Mouse (Mus musculus) lung, postnatal 0 days (tissue): ENCODE results near the gene 9930021J03Rik. TPM values are rescaled to one million over a fixed set of nuclear protein-coding genes. Genes with fewer than 3 reads are reported as not detected.

Source experiments
- ATAC-seq: fragments of 200-750 bp; cut with Nextera tagmentation; 2 replicates; pipeline ENCODE4 v1.8.0; 2017; ENCODE audit warnings: moderate library complexity
- DNase-seq: peaks from one replicate; pipeline ENCODE4 v3.0.0-alpha.2; 2016; ENCODE audit warnings: low spot score
- H3K27ac ChIP-seq: fragments of 300-500 bp; sonication (generic); 2 replicates; pipeline ENCODE4 v1.5.1; 2014; ENCODE audit warnings: antibody characterized with exemption, mild to moderate bottlenecking, low read length, mixed read lengths
- H3K27me3 ChIP-seq: fragments of 300-500 bp; sonication (generic); replicated peaks from 2 replicates; pipeline ENCODE4 v1.6.1; 2014; ENCODE audit warnings: low read length, mixed read lengths; ENCODE audit not compliant: insufficient read depth
- H3K36me3 ChIP-seq: fragments of 300-500 bp; sonication (generic); 2 replicates; pipeline ENCODE4 v1.6.1; 2014; ENCODE audit warnings: low read length, mixed read lengths; ENCODE audit not compliant: insufficient read depth
- H3K4me1 ChIP-seq: fragments of 300-500 bp; sonication (generic); 2 replicates; pipeline ENCODE4 v1.6.1; 2014; ENCODE audit warnings: antibody characterized with exemption, low read depth, low read length, mixed read lengths; ENCODE audit not compliant: insufficient read depth
- H3K4me2 ChIP-seq: fragments of 300-500 bp; sonication (generic); replicated peaks from 2 replicates; pipeline ENCODE4 v1.6.1; 2014; ENCODE audit warnings: low read depth, mild to moderate bottlenecking, low read length, moderate library complexity, mixed read lengths
- H3K4me3 ChIP-seq: fragments of 300-500 bp; sonication (generic); 2 replicates; pipeline ENCODE4 v1.5.1; 2014; ENCODE audit warnings: low read depth, low read length
- H3K9ac ChIP-seq: fragments of 300-500 bp; sonication (generic); replicated peaks from 2 replicates; pipeline ENCODE4 v1.6.1; 2014; ENCODE audit warnings: low read depth, mild to moderate bottlenecking
- H3K9me3 ChIP-seq: fragments of 300-500 bp; sonication (generic); 2 replicates; pipeline ENCODE4 v1.6.1; 2016; ENCODE audit warnings: low read length, mixed read lengths
- CTCF ChIP-seq: IDR thresholded peaks from 2 replicates; pipeline ENCODE4 v1.5.1; 2016; ENCODE audit warnings: antibody characterized with exemption, mild to moderate bottlenecking
- EP300 ChIP-seq: IDR thresholded peaks from 2 replicates; pipeline ENCODE4 v1.6.1; 2016; ENCODE audit warnings: antibody characterized with exemption, mild to moderate bottlenecking, control low read depth
- WGBS: fragments of 180-500 bp; shearing (Covaris S2); extraction: QIAGEN DNeasy Blood & Tissue Kit; methylation state at CpG from one replicate; pipeline ENCODE4 v1.1.7; 2014; 5-methylcytosine and 5-hydroxymethylcytosine counted together
- polyA plus RNA-seq: library from polyadenylated mRNA; unstranded; fragments of >200 nt; fragmentation: Nextera tagmentation; extraction: Ambion mirVana; gene quantifications from 2 replicates; pipeline ENCODE4 v1.2.1, GENCODE M21; 2015

Gene 9930021J03Rik
- polyA plus RNA-seq, 1 experiment from 2014 or later, result 3.2 TPM

DNA sequence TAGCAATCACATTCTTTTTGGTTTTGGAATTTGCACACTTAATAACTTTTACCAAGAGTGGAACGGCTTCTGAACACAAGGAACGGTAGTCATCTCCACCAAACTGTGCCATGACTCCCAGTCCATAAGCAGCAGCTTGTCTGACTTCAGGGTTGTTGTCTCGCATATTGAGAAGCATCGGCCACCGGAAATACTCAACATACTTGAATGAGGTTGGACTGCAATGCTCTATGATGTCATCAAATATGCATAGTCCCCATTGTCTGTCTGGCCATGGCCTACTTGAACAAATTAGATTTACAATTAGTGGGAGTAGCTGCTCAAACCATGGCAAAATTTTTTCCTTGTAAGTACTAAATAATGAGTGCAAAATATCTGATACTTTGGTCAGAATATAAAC is 4.2 kb upstream of the 9930021J03Rik start:
- ATAC-seq (no peak), DNase-seq (no peak)
- Histone ChIP-seq H3K27me3 (no peaks in the 10 kb centered on the region), H3K36me3 (no peaks in the 10 kb centered on the region), H3K27ac (no peak overlapping the region), H3K4me3 (no peak overlapping the region), H3K4me1 (peaks cover 4% of the 10 kb centered on the region; the same call in 1 of the 2 replicates), H3K9me3 (no peaks in the 10 kb centered on the region), H3K9ac (no peak overlapping the region), H3K4me2 (no peak overlapping the region)
- TF ChIP-seq CTCF, result no peak
- no peak for TF ChIP-seq EP300
- WGBS, result 96% methylated on average over 5 of the region's 5 CpGs

DNA sequence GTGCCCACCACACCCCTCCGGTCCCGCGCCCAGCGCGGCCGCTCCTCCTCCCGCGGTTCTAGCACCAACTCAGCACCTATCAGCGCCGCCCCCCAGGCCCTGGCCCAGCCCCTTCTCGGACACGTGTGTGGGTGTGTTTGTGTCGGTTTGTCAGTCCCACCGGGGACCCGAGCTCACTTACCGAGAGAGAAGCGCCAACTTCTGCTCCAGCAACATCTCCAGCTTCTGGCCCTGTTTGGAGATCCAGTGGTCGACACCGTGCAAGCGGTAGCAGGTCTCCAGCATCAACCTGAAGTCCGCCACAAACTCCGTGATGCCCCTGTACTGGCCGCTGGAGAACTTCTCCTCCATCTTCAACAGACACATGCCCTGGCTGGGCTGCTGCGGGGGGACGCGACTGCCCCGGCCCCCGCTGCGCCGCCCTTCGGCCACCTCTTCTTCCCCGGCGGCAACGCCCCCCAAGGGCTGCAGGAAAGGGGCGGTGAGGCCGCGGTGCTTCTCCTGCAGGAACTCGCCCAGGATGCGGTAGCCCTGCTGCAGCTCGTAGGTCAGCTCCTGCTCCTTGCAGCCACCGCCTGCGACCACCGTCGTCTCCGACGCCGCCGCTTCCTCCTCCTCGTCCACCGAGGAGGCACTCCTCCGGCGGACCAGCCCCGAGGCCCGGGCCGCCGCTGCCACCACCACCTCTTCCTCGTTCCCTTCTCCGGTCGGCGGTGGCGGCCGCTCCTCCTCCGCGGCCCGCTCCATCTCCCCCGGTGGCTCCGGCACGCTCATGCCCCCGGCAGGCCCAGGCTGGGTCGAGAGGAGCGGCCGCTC is 480 bp downstream of the 9930021J03Rik start:
- ATAC-seq, result peak; percentile 47
- TF ChIP-seq CTCF (peak; percentile 17; the same call in 1 of the 2 replicates), EP300 (no peak)
- DNase-seq, result peak; percentile 64
- H3K27ac ChIP-seq, result peak overlapping the region; percentile 93
- peak overlapping the region; percentile 99 for H3K4me3 ChIP-seq
- H3K36me3 ChIP-seq, result no peaks in the 10 kb centered on the region
- H3K9ac ChIP-seq, result peak overlapping the region; percentile 82
- no peaks in the 10 kb centered on the region for H3K4me1 ChIP-seq
- under 1% methylated on average over 54 of the region's 72 CpGs for WGBS
- no peaks in the 10 kb centered on the region for H3K9me3 ChIP-seq
- peak overlapping the region; percentile 96 for H3K4me2 ChIP-seq
- no peaks in the 10 kb centered on the region for H3K27me3 ChIP-seq

DNA sequence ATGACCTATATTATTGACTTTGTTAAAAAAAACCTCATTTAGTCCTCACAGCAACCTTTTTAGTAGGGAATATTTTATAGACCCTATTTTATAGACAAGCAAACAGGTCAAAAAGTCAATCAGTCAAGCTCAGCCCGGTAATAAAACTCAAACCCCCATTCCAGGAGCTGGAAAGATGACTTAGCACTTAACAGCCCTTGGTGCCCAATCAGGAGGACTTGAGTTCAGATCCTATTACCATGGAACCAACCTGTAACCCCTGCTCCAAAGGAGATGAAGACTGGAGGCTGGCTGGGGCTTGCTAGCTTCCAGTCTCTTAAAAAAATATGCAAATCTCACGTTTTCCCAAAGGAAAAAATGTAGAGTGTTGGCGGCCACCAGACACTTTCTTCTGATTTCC is 1.8 kb downstream of the 9930021J03Rik start:
- H3K4me1 ChIP-seq, result no peaks in the 10 kb centered on the region
- no peak for ATAC-seq
- H3K4me3 ChIP-seq, result no peak overlapping the region
- H3K4me2 ChIP-seq, result peak overlapping the region; percentile 6; the same call in 1 of the 2 replicates
- no peaks in the 10 kb centered on the region for H3K27me3 ChIP-seq
- TF ChIP-seq EP300 (no peak), CTCF (no peak)
- no peaks in the 10 kb centered on the region for H3K9me3 ChIP-seq
- 43% methylated on average over 3 of the region's 3 CpGs for WGBS
- no peak overlapping the region for H3K27ac ChIP-seq
- no peak for DNase-seq
- H3K36me3 ChIP-seq, result no peaks in the 10 kb centered on the region
- no peak overlapping the region for H3K9ac ChIP-seq

DNA sequence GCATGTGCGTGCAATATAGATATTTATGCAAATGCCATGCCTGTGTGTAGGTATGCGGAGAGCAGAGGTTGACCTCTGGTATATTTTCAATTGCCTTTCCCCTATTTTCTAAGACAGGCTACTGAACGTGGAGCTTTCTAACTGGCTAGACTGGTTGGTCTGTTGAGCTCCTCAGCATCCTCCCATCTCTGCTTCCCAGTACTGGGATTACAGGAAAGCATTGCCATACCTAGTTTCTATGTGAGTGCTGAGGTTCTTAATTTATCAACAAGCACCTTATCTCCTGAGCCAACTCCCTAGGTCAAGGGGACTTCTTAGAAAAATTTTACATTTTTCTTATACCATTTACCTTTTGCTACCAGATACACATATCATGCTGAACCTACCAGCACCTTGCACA is 8.4 kb downstream of the 9930021J03Rik start:
- Histone ChIP-seq H3K27me3 (no peaks in the 10 kb centered on the region), H3K4me2 (no peak overlapping the region), H3K36me3 (no peaks in the 10 kb centered on the region), H3K4me1 (no peaks in the 10 kb centered on the region), H3K9ac (no peak overlapping the region), H3K27ac (no peak overlapping the region), H3K4me3 (no peak overlapping the region), H3K9me3 (no peaks in the 10 kb centered on the region)
- ATAC-seq, result no peak
- no peak for DNase-seq
- TF ChIP-seq EP300 (no peak), CTCF (no peak)
- WGBS, result 83% methylated on average over 3 of the region's 3 CpGs

DNA sequence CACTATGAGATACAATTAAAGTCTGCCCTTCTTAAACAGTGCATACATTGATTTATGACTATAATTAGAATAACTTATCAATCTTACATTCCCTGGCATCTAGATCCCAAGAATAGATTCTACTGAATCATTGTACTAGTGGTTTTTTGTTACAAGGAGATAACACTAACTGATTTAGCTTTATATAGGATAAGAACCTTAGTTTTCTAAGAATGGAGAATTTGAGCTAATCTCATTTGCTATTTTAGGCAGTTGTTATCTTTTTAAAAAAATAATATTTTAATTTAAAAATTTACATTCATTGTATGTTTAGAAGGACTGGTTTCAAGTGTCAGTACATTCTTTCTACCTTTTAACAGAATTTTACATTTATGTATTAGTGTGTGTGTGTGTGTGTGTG is 17.8 kb downstream of the 9930021J03Rik start:
- no peaks in the 10 kb centered on the region for H3K36me3 ChIP-seq
- no peak overlapping the region for H3K9ac ChIP-seq
- DNase-seq (no peak), ATAC-seq (no peak)
- no peak overlapping the region for H3K4me2 ChIP-seq
- no peaks in the 10 kb centered on the region for H3K9me3 ChIP-seq
- no peak for TF ChIP-seq EP300
- TF ChIP-seq CTCF, result no peak
- H3K27ac ChIP-seq, result no peak overlapping the region
- no peaks in the 10 kb centered on the region for H3K27me3 ChIP-seq
- no peak overlapping the region for H3K4me3 ChIP-seq
- H3K4me1 ChIP-seq, result no peaks in the 10 kb centered on the region

DNA sequence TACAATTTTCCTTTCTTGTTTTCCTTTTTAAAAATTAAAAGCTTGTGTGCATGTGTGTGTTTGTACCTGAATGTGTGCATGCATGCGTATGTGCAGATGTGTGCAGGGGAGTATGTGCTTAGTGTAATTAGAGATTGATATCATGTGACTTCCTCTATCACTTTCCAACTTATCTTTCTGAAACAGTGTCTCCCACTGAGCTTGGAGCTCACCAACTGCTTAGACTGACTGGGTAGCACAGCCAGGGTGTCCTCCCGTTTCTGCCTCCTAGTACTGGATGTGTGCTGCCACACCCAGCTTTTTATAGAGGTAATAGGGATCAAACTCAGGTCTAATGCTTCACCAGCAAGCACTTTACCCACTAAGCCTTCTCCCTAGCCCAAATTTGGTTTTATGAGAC is 22.9 kb downstream of the 9930021J03Rik start:
- Histone ChIP-seq H3K36me3 (no peaks in the 10 kb centered on the region), H3K9me3 (no peaks in the 10 kb centered on the region), H3K9ac (no peak overlapping the region), H3K4me3 (no peak overlapping the region), H3K27ac (no peak overlapping the region), H3K4me2 (no peak overlapping the region), H3K27me3 (no peaks in the 10 kb centered on the region), H3K4me1 (no peaks in the 10 kb centered on the region)
- DNase-seq, result no peak
- ATAC-seq, result no peak
- WGBS, result 89% methylated on average over 2 of the region's 2 CpGs
- TF ChIP-seq CTCF, result no peak
- TF ChIP-seq EP300, result no peak

DNA sequence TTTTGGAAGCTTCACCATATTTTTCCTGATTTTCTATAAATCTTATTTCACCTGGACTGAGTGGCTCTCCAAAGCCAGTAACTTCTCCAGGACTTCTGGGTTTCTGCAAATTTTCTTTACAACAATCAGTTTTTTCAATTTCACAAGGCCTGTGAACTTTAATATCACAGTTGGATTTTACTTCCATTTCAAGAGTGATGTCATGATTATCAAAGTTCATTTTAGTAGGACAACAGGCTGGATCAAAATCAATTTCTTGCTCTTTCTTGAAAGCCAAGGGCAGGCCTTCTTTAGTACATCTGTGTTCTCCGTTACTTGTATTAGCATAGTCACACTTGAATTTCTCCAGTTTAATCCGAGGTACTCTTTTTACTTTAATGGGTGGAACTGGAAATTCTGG is 51.9 kb downstream of the 9930021J03Rik start:
- Histone ChIP-seq H3K9me3 (no peaks in the 10 kb centered on the region), H3K36me3 (no peaks in the 10 kb centered on the region), H3K27me3 (no peaks in the 10 kb centered on the region), H3K4me1 (no peaks in the 10 kb centered on the region), H3K9ac (no peak overlapping the region), H3K4me3 (no peak overlapping the region), H3K27ac (no peak overlapping the region), H3K4me2 (no peak overlapping the region)
- no peak for ATAC-seq
- WGBS, result 90% methylated on average over 2 of the region's 2 CpGs
- TF ChIP-seq EP300, result no peak
- no peak for TF ChIP-seq CTCF
- DNase-seq, result no peak
